Mouse (Mus musculus) layer of hippocampus, adult 9-10 months (tissue): Measurements from ENCODE around the gene Trmt2b.
A peak's percentile ranks its signal among the peaks of the same experiment; 100 is the strongest.
"Not testable (repeated sequence)": the region's sequence is repeated elsewhere in the genome, so short reads cannot be mapped to it uniquely, and the experiment has no call there.

Experiments used
- DNase-seq: peaks from one replicate; pipeline ENCODE4 v3.0.0; 2022; ENCODE audit warnings: low spot score

Gene Trmt2b

GRCm38 (mm10) chrX:134276275-134277160, at the start of gene Trmt2b:
Trmt2b (minus strand) TSS chrX:134276984.
- no peak for DNase-seq

- no peak for DNase-seq
Observed at GRCm38 (mm10) chrX:134319153-134319932, 42.6 kb upstream of the Trmt2b start.

GRCm38 (mm10) chrX:134311193-134311592, 34.4 kb upstream of the Trmt2b start:
- DNase-seq, result not testable (repeated sequence)

DNA sequence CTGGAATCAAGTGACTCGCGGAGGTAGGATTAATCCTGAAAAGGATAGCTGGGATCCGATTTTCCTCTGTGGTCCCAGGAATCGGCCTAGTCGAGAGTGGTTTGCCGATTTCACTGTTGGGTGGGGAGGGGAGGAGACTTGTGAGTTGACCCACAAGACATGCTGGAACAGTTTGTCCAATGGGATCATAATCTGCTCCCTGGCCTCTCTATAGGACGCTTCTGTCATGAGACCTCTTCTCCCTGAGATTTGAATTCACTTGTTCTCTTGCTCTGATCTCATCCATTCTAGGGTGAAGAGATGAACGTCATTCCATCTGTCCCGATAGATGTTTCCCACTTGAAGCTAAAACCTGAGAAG, 31.5 kb upstream of the Trmt2b start:
- DNase-seq, result no peak

- DNase-seq, result peak; percentile 52
Observed at GRCm38 (mm10) chrX:134307534-134308274, 30.9 kb upstream of the Trmt2b start, which contains the start of gene Cenpi. Cenpi (plus strand) TSS chrX:134308084.

GRCm38 (mm10) chrX:134303287-134303686, 26.5 kb upstream of the Trmt2b start:
- DNase-seq, result no peak

GRCm38 (mm10) chrX:134300219-134300618, 23.4 kb upstream of the Trmt2b start:
- DNase-seq, result no peak

GRCm38 (mm10) chrX:134297195-134297594, 20.4 kb upstream of the Trmt2b start:
- no peak for DNase-seq

GRCm38 (mm10) chrX:134296737-134297136, 20.0 kb upstream of the Trmt2b start:
- DNase-seq, result no peak

DNA sequence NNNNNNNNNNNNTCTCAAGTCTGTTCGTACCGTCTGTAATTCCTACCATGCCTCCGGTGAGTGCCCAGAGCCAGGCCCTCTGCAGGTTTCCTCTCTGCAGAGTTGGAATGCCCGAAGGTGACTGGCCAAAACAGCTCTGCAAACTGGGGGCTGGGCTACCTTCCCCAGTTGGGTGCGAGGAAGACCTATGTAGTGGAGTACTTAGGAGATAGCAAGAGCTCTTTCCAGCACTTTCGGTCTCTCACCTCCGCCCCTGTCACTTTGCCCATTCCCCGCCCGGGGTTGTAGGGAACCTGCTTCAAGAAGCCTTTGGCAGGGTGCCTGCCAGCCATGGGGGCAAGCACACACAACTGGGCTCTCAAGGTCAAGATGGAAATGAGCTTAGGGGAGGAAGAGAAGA, 19.5 kb upstream of the Trmt2b start:
- no peak for DNase-seq

DNA sequence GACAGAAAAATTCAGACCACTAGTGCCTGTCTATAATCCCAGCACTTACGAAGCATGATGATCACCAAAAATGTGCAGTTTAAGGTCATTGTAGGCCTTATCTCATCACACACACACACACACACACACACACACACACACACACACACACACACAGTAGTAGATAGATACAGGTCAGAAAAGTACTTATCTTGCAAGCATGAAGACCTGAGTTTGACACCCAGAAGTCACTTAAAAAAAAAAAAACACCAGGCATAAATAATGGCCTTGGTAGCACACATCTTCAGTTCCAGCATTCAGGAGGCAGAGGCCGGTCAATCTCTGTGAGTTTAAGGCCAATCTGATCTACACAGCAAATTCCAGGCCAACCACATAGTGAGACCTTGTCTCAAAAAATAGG, 10.5 kb upstream of the Trmt2b start:
- DNase-seq, result no peak

- no peak for DNase-seq
Observed at GRCm38 (mm10) chrX:134285791-134286190, 9.0 kb upstream of the Trmt2b start.

DNA sequence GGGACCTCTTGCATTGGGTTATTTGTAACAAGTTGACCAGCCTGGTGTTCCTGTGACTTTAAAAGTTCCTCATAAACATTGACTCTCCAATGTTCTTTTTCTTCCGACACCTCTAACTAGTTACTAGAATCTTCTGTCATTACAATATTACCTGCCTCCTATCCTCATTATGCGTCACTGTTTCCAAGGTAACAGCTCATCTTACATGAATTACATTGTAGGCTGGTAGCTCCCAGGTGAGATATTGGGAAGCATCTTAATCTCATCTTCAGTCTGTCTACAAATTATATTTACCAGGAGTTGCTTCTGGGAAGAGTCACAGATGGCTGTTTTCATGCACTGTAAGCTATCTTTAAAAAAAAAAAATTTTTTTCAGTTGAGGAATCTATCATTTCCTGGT, 8.3 kb upstream of the Trmt2b start:
- no peak for DNase-seq

- no peak for DNase-seq
Observed at GRCm38 (mm10) chrX:134280531-134280930, 3.7 kb upstream of the Trmt2b start.

DNA sequence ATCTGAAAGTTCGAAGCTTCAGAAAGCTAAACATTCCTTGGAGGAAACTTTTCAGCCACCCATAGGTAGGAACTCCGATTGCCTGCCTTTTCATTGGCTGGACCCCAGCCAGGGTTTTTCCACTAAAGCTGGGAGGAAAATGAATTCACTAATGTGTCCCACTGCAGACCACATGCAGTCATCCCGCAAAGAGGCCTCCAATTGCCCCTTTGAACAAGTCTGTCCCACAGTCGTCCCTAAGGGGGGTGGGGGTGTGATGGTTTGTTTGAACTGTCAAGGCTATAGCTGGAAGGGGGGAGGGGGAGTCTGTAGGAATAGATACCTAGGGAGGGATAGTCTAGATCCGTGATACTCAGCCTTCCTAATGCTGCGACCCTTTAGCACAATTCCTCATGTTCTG, 1.1 kb downstream of the Trmt2b start:
- DNase-seq, result no peak

DNA sequence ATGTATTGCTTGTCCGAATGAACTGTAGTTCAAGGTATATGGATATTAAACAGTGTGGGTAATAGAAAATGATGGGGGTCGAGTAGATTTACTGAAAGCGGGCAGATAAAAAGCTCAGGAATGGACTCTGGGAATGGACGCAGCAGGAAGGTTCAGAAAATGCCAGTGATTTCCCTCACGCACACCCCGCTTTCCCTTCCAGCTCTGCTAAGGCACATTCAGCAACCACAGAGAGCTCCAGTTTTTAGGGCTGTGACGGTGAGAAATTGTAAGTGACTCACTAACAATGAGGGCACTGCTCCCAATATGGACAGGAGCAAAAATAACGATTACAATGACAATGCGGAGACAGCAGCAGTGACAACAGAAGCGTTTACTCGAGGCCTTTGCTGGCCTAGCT, 14.7 kb downstream of the Trmt2b start:
- no peak for DNase-seq

DNA sequence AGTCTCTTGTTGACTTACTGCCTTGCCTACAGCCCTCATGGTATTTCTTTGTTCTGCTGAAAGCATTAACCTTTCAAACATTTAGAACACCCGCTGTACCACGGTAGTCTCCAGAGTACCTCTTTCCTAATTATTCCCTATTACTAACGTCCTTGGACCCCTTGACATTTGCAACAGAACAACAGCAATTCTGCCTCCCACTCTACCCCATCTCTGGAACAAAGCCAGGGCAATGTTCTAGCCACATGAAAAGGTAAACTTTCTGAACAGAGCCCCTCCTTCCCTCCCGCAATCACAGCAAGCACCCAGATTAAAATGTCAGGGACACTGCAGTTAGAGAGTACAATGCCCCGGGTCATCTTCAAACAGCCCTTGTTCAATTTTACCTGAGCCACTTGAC, 15.6 kb downstream of the Trmt2b start:
- no peak for DNase-seq

- no peak for DNase-seq
Observed at GRCm38 (mm10) chrX:134248202-134248601, 28.6 kb downstream of the Trmt2b start.

GRCm38 (mm10) chrX:134245946-134246345, 30.8 kb downstream of the Trmt2b start:
- DNase-seq, result no peak

- no peak for DNase-seq
Observed at GRCm38 (mm10) chrX:134238266-134238665, 38.5 kb downstream of the Trmt2b start.

DNA sequence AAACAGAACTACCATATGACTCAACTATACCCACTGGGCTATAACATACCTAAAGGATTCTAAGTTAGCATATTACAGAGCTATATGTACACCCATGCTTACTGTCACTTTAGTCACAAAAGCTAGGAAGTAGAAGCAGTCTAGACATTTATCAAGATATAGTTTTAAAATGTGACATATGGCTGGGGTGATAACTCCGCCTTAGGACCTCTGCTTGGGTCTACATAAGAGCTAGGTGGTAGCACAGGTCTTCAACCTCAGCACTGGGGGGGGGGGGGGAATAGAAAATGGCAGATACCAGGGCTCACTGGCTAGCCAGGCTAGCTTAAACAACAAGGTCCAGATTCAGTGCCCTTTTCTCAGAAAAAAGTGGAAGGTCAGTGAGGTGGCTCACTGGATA, 43.7 kb downstream of the Trmt2b start:
- no peak for DNase-seq

- no peak for DNase-seq
Observed at GRCm38 (mm10) chrX:134221856-134222255, 54.9 kb downstream of the Trmt2b start, which contains the start of gene Nox1. Nox1 (minus strand) TSS chrX:134221956.
